Mouse (Mus musculus) frontal cortex, adult (tissue): Measurements from ENCODE around the gene Col11a2.

Experiments used
- ATAC-seq: cut with Nextera tagmentation; 2 replicates; pipeline ENCODE4 v1.9.2; 2017; ENCODE audit warnings: mild to moderate bottlenecking, moderate library complexity, mixed read lengths; ENCODE audit not compliant: low TSS enrichment

The Col11a2 gene

DNA sequence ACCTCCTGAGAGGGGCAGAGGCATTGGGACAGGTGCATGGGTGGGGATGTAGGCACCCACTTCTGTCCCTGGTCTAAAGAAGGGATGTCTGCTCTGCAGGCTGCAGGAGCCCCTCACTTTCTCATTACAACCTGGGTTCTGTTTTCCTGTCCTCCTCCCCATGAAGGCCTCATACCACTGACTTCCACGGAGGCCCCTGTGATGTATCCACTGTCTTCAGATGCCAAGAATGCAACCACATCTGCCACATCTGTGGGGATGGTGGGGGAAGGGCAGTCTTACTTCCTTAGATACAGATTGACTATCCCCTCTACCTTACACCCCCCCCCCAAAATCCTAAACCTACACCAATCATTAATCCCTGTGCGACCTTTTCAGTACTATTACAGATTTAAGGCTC, 13.0 kb upstream of the Col11a2 start:
- ATAC-seq: no peak

DNA sequence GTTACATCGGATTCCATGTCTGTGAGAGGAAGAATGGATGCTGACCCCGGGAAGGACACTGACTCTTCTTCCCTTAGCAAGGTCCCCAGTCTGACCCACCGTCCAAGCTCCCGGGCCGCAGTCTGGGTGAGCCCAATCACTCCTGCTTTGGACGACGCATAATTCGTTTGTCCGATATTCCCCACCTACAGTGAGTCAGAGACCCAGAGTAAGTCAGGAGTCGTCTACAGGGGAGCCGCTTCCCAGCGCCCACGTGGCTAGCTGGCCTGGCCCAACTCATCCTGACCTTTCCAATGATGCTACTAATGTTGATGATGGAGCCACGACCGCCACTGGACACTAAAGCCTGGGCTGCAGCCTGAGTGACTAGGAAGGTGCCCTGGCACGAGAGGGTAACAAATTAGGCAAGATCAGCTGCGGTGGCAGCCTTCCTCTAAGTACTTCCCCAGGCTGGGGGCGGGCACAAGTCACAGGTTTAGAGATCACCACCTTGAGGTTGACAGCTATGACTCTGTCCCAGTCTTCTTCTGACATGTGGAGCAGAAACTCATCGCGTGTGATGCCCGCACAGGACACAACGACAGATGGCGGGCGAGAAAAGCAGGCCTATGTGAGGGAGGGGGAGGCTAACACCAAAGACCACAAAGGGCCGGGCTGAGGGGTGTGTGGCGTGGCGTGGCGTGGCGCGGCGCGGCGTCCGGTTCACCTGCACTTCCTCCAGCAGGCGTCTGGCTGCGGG, 12.2 kb upstream of the Col11a2 start:
- ATAC-seq: no peak

DNA sequence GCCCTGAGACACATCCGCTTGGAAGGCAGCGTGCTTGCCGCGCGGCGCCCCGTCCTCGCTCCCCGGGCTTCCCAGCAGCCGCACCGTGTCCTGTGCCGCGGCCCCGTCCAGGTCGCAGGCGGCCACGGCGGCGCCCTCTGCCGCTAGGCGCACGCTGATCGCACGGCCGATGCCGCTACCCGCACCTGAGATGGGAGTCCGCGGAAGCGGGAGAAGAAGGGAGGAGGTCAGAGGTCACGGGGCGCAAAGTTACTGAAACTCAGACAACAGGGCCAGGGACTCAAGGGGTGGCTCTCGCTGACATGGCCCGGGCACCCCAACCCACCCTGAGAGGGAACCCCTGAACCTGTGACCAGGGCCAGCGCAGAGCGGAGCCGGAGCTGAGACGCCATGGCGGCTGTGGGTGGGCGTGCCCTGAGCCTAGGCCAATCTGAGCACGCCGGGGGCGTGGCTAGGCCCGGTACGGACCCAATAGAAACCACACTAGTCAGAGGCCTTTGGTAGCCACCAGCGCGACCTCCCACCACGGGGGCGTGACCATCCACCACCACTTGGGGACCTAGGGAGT, 11.5 kb upstream of the Col11a2 start, which contains the start of gene H2-Ke6:
TSS of gene H2-Ke6 (minus strand) at position 405 of the 568 bp plus-strand sequence.
- ATAC-seq: peak; percentile 43

DNA sequence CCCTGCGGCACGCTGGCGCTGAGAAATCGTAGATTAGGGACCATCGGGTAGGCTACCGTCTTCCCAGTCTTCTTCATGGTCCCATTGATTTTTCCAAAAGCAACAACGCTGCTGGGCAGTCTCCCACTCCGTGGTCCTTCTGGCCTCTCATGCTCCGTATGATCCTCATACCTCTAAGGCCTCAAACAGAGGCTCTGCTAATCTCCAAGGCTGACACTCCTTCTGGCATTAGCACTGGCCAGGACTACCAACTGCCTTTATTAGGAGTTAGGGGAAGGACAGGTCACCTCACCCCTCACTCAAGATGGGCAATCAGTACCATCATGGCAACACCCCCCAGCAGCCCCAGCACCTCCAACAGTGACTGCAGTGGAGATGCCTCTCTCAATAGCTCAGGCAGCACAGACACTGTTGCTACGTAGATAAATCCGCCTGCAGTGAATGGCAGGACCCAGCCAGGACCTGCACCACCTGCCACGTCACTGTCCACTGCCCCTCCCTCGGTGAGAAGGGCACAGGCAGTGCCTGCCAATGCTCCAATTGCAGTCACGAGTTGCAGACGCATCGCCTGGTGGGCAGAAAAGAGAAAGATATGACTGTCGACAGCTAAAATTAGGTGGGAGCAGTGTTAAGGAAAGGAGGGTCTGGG, 10.6 kb upstream of the Col11a2 start:
- no peak for ATAC-seq

DNA sequence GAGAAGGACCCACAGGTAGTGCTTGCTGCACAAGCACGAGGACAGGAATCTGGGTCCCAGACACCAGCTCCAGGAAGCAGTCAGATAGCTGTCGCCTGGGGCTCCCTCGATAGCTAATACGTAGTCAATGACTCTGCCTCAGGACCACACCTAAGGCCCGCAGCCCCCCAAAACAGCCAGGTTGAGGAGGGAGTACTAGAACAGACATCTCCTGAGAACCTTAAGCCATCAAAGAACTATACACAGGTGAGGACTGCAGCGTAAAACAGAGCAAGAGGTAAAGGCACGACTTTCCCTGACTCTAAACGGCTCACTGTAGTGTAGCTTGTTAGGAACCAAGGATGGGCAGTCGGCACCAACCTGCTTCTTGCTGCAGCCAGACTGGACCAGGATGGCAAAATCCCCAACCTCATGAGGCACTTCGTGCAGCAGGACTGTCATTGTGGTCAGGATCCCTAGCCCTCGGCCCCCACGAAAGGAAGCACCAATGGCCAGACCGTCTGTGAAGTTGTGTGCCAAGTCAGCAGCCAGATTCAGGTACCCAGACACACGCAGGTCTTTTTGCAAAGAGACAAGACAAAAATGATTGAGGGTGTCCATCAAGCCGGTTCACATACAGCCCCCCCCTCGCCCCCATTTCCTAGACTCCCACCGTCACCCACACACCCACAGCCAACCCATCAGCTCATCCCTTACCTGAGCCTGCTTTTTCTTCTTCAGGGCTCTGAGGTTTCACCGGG, 9.9 kb upstream of the Col11a2 start:
- ATAC-seq: no peak

DNA sequence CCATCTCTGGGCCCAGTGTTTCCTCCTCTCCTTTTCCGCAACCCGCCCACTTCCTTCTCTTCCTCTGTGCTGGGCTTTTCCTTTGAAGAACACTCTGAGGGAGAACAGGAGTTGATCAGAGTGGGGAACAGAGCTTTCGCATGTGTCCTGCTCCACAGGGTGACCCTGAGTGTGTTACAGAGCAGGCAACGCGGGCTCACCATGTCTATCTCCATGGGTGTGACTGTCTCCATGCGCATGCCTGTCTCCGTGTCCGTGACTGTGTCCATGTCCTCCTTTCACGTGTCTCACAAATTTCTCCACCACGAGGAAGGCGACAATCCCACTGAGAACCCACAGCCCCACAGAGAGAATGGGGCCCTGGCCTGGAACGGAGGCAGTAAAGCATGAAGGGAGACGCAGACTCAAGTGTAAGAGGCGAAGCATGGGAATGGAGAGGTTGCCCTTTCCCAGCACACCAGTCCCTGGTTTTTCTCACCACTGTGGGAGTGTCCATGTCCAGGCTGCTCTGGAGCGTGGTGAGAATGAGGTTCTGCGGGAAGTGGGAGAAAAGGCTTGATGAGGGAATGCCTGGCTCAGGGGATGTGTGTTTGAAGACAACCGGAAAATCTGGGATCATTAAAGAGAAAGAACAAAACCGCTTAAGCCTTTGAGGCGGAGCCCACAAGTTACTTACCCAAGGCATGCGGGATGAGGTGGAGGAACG, 9.2 kb upstream of the Col11a2 start:
- ATAC-seq: no peak

DNA sequence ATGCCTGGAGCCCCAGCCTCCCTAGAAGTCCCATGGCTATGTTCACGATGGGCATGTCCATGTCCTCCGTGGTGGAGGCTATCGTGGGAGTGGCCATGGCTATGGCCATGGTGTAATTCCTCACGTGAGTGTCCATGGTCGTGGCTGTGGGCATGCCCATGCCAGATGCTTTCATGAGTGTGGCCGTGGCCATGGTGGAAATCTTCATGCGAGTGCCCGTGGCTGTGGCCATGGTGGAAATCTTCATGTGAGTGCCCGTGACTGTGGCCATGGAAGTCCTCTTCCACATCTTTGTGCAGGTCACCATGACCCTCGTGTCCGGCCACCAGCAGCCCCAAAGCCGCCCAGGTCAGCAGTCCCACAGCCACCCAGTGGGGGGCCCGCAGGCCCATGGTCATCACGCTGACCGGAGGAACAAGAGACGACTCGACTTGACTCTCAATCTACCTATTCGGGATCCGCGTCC, 8.3 kb upstream of the Col11a2 start:
- no peak for ATAC-seq

DNA sequence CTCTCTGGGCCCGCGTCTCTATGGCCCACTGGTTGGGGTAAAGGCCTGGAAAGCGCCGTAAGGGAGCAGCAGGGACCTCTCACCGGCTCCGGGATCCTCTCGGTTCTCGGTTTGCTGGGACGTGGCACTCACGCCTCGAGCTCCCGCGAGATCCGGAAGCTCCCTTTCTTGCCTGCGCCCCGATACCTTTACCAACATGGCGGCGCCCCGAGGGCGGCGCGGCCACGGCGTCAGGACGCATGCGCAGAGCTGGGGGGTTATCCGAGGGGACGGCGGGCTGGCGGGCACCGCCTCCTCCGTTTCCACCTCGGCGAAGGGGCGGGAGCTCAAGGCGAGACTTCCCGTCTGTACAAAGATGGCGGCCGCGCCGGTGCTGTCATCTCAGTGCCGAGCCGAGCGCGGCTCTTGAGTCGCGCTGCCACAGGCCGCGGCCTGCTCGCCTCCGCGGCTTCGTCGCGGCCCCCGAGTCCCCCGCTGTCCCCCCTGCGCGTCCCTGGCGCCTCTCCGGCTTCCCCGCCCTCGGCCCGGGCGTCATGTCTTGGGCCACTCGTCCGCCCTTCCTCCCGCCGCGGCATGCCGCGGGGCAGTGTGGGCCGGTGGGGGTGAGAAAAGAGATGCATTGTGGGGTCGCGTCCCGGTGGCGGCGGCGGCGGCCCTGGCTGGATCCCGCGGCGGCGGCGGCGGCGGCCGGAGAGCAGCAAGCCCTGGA, 7.6 kb upstream of the Col11a2 start, which contains the start of the genes Slc39a7 and Rxrb:
TSS of gene Slc39a7 (minus strand) at position 218 of the 709 bp plus-strand sequence.
TSS of gene Rxrb (plus strand) at position 348 of the 709 bp plus-strand sequence.
- ATAC-seq: peak; percentile 72

DNA sequence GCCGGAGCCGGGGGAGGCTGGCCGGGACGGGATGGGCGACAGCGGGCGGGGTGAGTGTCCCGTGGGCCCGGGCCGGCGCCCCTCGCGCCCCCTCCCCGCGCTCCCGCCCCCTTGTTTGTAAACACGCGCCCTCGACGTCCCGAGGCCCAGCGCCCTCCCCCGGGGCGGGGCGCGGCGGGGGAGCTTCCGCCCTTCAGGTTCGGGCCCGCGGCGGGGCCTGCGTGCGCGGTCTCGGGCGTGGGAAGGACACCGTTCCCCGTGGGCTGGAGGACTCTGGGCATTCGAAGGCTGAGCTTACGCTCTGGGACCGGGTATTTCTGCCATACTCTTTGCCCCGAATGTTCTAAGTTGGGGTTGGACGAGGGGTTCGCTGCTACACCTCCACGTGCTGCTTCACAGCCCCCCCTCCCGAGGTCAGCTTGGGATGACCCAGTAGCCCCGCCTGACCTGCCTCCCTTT, 7.0 kb upstream of the Col11a2 start:
- ATAC-seq: no peak

DNA sequence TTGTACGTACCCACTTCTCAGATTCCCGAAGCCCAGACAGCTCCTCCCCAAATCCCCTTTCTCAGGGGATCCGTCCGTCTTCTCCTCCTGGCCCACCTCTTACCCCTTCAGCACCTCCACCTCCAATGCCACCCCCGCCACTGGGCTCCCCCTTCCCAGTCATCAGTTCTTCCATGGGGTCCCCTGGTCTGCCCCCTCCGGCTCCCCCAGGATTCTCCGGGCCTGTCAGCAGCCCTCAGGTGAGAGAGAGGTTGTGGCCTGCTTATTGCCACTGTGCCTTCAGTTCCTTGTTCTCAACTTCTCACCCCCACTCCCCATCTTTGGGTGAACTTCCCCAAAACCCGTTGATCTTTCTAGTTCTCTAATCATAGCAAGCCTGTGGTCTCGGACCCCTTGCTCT, 6.4 kb upstream of the Col11a2 start:
- ATAC-seq: no peak

DNA sequence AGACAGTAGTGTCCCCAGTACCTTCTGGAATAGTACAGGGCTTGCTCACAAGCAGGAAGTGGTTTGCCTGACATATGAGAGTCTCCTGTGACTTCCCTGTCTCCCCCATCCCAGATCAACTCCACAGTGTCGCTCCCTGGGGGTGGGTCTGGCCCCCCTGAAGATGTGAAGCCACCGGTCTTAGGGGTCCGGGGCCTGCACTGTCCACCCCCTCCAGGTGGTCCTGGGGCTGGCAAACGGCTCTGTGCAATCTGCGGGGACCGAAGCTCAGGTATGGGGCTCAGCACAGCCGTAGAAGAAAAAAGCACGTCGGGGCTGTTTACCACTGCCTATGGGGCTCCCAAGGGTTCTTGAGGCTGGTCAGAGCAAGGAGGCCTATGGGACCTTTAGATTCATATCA, 5.8 kb upstream of the Col11a2 start:
- no peak for ATAC-seq

DNA sequence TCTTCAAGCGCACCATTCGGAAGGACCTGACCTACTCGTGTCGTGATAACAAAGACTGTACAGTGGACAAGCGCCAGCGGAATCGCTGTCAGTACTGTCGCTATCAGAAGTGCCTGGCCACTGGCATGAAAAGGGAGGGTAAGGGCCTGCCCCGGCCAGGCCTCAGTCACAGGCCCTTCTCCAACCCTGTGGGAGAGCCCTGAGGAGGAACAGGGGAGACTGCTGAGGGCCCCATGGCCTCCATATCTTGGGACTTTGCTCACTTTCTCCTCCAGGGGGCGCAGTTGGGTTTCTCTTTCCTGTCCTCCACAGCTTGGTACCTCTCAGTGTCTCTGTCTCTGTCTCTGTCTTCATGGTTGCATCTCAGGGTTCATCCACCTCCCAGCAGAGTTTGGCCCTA, 5.2 kb upstream of the Col11a2 start:
- ATAC-seq: no peak

DNA sequence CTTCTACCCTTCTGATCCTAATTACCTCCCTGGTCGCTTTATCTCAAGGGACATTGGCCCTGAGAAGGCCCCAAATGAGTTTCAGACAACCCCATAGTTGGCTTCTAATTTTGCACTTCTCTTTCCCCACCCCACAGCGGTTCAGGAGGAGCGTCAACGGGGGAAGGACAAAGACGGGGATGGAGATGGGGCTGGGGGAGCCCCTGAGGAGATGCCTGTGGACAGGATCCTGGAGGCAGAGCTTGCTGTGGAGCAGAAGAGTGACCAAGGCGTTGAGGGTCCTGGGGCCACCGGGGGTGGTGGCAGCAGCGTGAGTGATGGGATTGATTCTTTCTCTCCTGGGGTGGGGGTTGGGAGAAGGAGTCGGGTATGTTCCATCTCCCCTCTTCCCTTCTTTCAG, 3.7 kb upstream of the Col11a2 start:
- no peak for ATAC-seq

DNA sequence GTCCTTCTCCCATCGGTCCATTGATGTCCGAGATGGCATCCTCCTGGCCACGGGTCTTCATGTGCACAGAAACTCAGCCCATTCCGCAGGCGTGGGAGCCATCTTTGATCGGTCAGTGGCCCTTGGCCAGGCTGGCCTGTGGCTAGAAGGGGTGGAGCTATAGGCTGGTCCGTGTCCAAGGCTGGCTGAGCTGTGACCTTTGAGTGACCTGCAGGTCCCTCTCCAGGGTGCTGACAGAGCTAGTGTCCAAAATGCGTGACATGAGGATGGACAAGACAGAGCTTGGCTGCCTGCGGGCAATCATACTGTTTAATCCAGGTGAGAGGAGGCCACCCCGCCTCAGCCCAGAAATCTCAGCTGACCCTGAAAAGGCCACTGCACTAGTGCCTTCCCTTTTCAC, 2.6 kb upstream of the Col11a2 start:
- no peak for ATAC-seq

DNA sequence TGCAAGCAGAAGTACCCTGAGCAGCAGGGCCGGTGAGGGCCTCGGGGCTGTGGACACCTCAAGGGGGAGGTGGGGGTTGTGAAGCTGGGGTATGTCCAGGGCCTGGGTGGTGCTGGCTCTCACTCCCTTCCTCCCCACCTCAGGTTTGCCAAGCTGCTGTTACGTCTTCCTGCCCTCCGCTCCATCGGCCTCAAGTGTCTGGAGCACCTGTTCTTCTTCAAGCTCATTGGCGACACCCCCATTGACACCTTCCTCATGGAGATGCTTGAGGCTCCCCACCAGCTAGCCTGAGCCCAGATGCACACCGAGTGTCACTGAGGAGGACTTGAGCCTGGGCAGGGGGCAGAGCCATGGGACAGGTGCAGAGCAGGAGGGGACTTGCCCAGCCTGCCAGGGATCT, 2.0 kb upstream of the Col11a2 start:
- no peak for ATAC-seq

DNA sequence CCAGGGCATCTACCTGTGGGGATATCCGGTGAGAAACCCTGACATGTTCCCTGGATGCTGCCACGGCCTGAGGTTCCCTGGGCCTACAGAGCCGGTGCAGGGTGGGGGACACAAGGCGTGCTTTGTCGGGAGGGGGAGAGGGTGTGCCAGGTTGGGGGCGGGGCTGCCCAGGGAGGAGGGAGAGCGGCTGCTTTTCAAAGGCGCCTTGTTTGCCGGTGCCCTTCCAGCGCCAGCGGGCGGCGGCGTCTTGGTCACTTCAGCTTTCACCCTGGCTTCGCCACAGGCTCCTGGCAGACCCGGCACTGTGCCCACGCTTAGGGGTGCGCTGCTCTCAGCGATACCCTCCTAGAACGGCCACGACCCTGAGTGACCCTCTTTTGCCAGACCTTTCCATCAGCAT, 797 bp upstream of the Col11a2 start:
- peak; percentile 21; the same call in 1 of the 2 replicates for ATAC-seq

DNA sequence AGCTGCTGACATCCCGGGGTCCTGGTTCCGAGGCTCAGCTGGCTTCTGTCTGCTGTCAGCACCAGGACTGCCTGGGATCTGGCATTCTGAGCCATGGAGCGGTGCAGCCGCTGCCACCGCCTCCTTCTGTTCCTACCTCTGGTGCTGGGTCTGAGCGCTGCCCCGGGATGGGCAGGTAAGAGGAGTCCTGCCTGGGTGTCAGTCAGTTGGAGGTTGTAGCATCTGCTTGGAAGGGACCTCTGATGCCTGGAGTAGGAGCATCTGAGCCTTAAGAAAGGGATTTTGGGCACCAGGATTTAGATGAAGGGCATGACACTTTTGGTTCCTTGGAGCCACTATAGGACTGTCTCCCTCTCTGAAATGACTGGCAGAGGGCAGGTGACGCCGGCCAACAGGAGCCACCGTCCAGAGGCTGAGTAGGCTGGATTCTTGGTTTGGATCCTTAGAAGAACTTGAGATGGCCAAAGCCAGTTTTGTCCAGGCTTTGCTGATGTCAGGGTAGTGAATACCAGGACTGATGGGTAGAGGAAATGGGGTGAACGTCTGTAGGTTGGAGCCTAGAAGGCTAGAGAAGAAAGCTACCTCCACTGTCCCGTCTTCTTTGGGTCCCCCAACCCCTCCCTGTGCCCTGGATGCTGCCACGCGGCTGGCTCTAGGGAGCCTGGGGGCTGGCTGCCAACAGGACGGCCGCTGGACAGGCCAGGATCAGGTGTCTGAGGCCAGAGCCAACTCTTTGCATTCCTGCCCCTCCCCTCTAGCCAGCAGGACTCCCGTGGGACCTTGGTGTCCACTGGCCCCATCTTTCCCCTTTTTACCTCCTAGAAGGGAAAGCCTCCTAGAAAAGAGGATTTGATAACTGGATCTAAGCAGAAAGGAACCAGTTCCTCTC, 569 bp downstream of the Col11a2 start:
- ATAC-seq: 0 out of 2 replicates have a peak, but pooled peaks have one; percentile 14

DNA sequence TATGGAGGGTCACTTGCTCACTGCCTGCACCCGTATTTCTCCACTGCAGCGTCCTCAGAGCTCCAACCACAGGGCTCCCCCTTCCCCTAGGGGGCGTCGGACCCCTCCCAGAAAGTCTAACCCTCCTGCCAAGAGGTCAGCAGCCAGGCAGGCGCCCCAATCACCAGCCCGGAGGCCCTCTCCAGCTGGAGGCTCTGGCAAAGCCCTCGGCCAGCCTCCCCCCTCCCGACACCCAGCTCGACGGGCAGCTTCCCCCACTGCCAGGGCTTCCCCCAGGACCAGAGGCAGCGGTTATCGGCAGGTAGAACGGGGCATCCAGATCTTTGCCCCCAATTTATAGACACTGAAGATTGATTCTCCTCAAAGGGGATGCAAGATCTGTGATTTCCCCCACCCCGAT, 6.7 kb downstream of the Col11a2 start:
- ATAC-seq: no peak

DNA sequence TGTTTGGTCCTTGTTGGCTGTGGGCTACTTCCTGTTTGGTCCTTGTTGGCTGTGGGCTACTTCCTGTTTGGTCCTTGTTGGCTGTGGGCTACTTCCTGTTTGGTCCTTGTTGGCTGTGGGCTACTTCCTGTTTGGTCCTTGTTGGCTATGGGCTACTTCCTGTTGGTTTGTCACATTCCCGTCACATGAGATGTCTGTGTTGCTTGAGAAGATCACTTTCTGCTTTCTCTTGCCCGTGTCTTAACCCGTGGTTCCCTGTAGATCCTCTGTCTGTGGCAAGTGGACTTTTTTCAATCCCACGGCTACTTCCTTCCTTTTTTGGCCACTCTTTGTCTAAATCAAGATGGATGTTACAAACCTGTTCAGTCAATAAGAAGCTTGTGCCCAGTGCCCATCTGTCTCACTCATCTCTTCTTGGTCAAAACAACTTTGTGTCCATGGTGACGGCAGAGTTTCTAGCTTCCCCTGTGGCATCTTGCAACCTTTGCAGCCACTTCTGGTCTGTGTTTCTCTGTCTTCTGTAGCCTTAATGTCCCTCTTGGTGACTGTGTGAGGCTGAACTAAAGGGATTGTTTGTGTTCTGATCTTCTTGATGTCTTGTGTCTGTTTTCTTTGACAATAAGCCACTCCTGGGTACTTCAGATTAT, 8.3 kb downstream of the Col11a2 start:
- ATAC-seq: no peak
